Mouse (Mus musculus): ENCODE measurements around the gene Gm13889. TPM values are rescaled to one million over a fixed set of nuclear protein-coding genes. Genes with fewer than 3 reads are reported as not detected.
A peak's percentile ranks its signal among the peaks of the same experiment; 100 is the strongest.

Gene Gm13889
- polyA plus RNA-seq, 1 experiment from 2014 or later: 1.6 TPM

GRCm38 (mm10) chr2:93954781-93955578 lies 2.0 kb downstream of the Gm13889 start:
- Histone ChIP-seq H3K36me3 (no peaks in the 10 kb centered on the region), H3K27me3 (ENCODE audit: low read depth, poor library complexity, severe bottlenecking) (peaks cover 75% of the 10 kb centered on the region), H3K9me3 (replicated peaks) (no peaks in the 10 kb centered on the region), H3K4me3 (peak overlapping the region; percentile 63), H3K4me1 (peaks cover 31% of the 10 kb centered on the region), H3K27ac (replicated peaks) (no peak overlapping the region)
- DNase-seq (ENCODE audit: low spot score): peak; percentile 51
- 2% methylated on average over 32 of the region's 32 CpGs for WGBS

GRCm38 (mm10) chr2:93953726-93954125 lies 3.3 kb downstream of the Gm13889 start:
- peaks cover 31% of the 10 kb centered on the region for H3K4me1 ChIP-seq
- no peak overlapping the region for H3K27ac ChIP-seq (replicated peaks)
- DNase-seq (ENCODE audit: low spot score): no peak
- H3K9me3 ChIP-seq (replicated peaks): no peaks in the 10 kb centered on the region
- WGBS: 89% methylated on average over 9 of the region's 9 CpGs
- H3K27me3 ChIP-seq (ENCODE audit: low read depth, poor library complexity, severe bottlenecking): peaks cover 65% of the 10 kb centered on the region
- H3K4me3 ChIP-seq: no peak overlapping the region
- no peaks in the 10 kb centered on the region for H3K36me3 ChIP-seq

- no peak for DNase-seq (ENCODE audit: low spot score)
Measured at GRCm38 (mm10) chr2:93946976-93947375, 10.0 kb downstream of the Gm13889 start.

DNA sequence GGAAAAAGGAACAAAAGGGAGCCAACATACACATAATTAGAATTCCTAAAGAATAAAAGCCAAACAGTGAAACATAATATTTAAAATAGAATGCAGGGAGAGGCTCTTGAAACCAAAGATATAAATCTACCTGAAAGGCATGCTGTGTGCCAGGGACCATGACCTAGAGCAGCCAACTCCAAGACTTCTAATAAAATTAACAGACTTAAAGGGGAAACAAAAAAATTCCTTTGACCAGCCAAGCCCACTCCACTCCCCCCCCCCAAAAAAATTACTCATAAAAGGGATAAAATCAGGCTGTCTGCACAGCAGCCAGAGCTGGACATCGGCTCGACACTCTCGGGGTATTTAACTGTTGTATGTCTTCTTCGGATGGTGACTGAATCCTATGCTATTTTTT lies 12.1 kb downstream of the Gm13889 start:
- Histone ChIP-seq H3K27ac (replicated peaks) (no peak overlapping the region), H3K4me1 (no peaks in the 10 kb centered on the region), H3K27me3 (ENCODE audit: low read depth, poor library complexity, severe bottlenecking) (no peaks in the 10 kb centered on the region), H3K36me3 (no peaks in the 10 kb centered on the region), H3K9me3 (replicated peaks) (no peaks in the 10 kb centered on the region; the same call in 1 of the 2 replicates), H3K4me3 (no peak overlapping the region)
- no peak for DNase-seq (ENCODE audit: low spot score)
- 96% methylated on average over 4 of the region's 4 CpGs for WGBS

More at GRCm38 (mm10) chr2:93946976-93947375, 10.0 kb downstream of the Gm13889 start:
- Histone ChIP-seq H3K9me3 (replicated peaks) (no peaks in the 10 kb centered on the region; the same call in 1 of the 2 replicates), H3K27ac (replicated peaks) (no peak overlapping the region), H3K27me3 (ENCODE audit: low read depth, poor library complexity, severe bottlenecking) (no peaks in the 10 kb centered on the region), H3K4me1 (no peaks in the 10 kb centered on the region), H3K36me3 (no peaks in the 10 kb centered on the region), H3K4me3 (no peak overlapping the region)
- 72% methylated on average over 5 of the region's 5 CpGs for WGBS

DNA sequence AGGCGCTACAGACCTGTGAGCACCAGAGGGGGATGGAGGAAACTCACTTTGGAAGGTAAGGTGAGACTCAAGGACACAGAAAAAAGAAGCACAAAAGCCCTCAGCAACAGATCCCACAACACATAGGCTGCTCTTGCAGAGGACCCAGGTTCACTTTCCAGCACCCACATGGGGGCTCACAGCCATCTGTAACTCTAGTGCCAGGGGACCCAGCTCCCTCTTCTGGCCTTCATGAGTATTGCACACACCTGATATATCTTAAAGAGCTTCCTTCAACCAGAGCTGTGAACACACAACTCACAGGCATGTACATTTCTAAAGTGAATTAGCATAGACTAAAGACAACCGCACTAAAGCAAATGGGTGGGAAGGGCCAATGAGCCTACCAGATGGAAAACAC lies 12.9 kb downstream of the Gm13889 start:
- H3K27me3 ChIP-seq (ENCODE audit: low read depth, poor library complexity, severe bottlenecking): no peaks in the 10 kb centered on the region
- H3K36me3 ChIP-seq: no peaks in the 10 kb centered on the region
- H3K9me3 ChIP-seq (replicated peaks): no peaks in the 10 kb centered on the region; the same call in 1 of the 2 replicates
- H3K4me3 ChIP-seq: no peak overlapping the region
- WGBS: 82% methylated on average over 2 of the region's 2 CpGs
- no peak for DNase-seq (ENCODE audit: low spot score)
- H3K27ac ChIP-seq (replicated peaks): no peak overlapping the region
- no peaks in the 10 kb centered on the region for H3K4me1 ChIP-seq

GRCm38 (mm10) chr2:93941670-93942069 lies 15.3 kb downstream of the Gm13889 start:
- Histone ChIP-seq H3K4me1 (no peaks in the 10 kb centered on the region), H3K9me3 (replicated peaks) (no peaks in the 10 kb centered on the region; the same call in 1 of the 2 replicates), H3K36me3 (no peaks in the 10 kb centered on the region), H3K4me3 (no peak overlapping the region), H3K27me3 (ENCODE audit: low read depth, poor library complexity, severe bottlenecking) (no peaks in the 10 kb centered on the region), H3K27ac (replicated peaks) (no peak overlapping the region)
- no peak for DNase-seq (ENCODE audit: low spot score)
- WGBS: 88% methylated on average over 11 of the region's 11 CpGs

- WGBS: 86% methylated on average over 9 of the region's 9 CpGs
- H3K9me3 ChIP-seq (replicated peaks): no peaks in the 10 kb centered on the region
- H3K36me3 ChIP-seq: no peaks in the 10 kb centered on the region
- H3K4me3 ChIP-seq: no peak overlapping the region
- no peak overlapping the region for H3K27ac ChIP-seq (replicated peaks)
- no peaks in the 10 kb centered on the region for H3K4me1 ChIP-seq
- DNase-seq (ENCODE audit: low spot score): no peak
- no peaks in the 10 kb centered on the region for H3K27me3 ChIP-seq (ENCODE audit: low read depth, poor library complexity, severe bottlenecking)
Measured at GRCm38 (mm10) chr2:93938534-93938933, 18.5 kb downstream of the Gm13889 start.

DNA sequence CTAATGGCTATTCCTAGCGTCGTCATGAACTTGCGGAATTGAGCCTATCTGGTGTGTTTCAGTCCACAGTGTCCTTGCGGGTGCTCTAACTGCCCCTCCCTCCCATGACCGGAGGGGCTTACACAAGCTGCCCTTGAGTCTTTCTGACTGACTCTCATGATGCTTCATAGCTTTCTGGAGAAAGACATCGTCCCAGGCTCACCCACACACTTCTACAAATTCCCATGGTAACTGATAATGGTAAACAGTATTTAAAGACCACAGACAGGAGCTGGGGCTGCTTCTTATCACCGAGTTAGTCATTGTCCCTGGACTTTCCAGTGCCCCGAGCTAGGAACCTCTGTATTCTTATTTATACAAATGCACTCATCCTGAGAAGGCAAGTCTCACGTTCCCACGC lies 28.1 kb downstream of the Gm13889 start:
- no peaks in the 10 kb centered on the region for H3K4me1 ChIP-seq
- H3K9me3 ChIP-seq (replicated peaks): no peaks in the 10 kb centered on the region
- no peak overlapping the region for H3K4me3 ChIP-seq
- no peak overlapping the region for H3K27ac ChIP-seq (replicated peaks)
- WGBS: 89% methylated on average over 10 of the region's 10 CpGs
- no peak for DNase-seq (ENCODE audit: low spot score)
- no peaks in the 10 kb centered on the region for H3K27me3 ChIP-seq (ENCODE audit: low read depth, poor library complexity, severe bottlenecking)
- H3K36me3 ChIP-seq: no peaks in the 10 kb centered on the region

DNA sequence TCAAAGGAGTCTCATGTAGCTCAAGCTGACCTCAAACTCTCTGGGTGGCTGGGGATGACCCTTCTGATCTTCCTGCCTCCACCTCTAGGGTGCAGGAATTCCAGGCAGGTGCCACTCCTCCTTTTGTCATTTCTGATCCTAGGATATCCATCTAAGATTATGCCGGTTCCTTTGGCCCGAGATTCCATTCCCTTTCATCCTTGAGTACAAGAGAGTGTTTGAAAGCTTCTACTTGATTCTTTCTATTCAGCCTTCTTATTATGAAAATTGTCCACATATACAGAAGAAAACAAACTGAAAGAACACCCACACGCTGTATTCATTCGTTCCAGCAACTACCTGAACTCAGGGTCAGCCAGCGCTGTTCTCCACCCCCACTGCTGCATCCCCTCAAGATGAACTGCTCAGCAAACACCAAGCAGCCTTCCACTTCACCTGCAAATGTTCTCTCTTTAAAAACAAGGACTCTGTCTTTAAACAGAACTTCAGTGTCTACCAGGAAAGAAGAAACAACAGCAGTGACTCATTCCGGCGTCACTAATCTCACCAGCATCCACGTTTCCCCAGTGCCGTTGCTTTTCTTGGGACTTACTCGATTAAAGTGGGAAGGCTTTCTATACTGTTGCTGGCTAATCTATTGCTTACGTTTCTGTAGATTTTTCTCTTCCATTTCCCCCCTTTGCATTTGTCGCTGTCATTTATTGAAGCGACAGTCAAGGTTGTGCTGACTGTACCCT lies 29.1 kb downstream of the Gm13889 start:
- no peaks in the 10 kb centered on the region for H3K4me1 ChIP-seq
- H3K27me3 ChIP-seq (ENCODE audit: low read depth, poor library complexity, severe bottlenecking): no peaks in the 10 kb centered on the region
- H3K9me3 ChIP-seq (replicated peaks): no peaks in the 10 kb centered on the region
- WGBS: 80% methylated on average over 13 of the region's 13 CpGs
- H3K27ac ChIP-seq (replicated peaks): no peak overlapping the region
- no peak for DNase-seq (ENCODE audit: low spot score)
- H3K36me3 ChIP-seq: no peaks in the 10 kb centered on the region
- no peak overlapping the region for H3K4me3 ChIP-seq

DNA sequence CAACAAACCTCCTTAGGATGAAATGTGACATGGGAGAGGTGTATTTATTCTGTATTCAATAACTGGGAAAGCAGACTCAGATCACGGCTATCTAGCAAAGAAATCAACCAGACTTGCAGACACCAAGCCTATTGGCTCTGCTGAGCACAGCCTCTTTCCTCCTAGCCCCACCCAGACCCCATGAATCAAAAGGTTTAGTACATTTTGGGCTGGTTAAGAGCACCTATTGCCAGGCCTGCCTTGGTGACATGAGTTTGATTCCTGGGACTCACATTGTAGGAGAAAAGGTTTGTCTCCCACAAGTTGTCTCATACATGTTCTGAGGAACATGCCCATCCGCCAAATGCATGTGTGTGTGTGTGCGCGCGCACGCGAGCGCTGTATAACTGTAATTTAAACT lies 30.9 kb downstream of the Gm13889 start:
- Histone ChIP-seq H3K27ac (replicated peaks) (no peak overlapping the region), H3K4me1 (no peaks in the 10 kb centered on the region), H3K4me3 (no peak overlapping the region), H3K27me3 (ENCODE audit: low read depth, poor library complexity, severe bottlenecking) (no peaks in the 10 kb centered on the region), H3K9me3 (replicated peaks) (no peaks in the 10 kb centered on the region), H3K36me3 (no peaks in the 10 kb centered on the region)
- no peak for DNase-seq (ENCODE audit: low spot score)
- WGBS: 97% methylated on average over 8 of the region's 8 CpGs

GRCm38 (mm10) chr2:93919093-93919492 lies 37.9 kb downstream of the Gm13889 start:
- Histone ChIP-seq H3K4me1 (no peaks in the 10 kb centered on the region), H3K9me3 (replicated peaks) (no peaks in the 10 kb centered on the region), H3K36me3 (no peaks in the 10 kb centered on the region), H3K27ac (replicated peaks) (no peak overlapping the region), H3K4me3 (no peak overlapping the region), H3K27me3 (ENCODE audit: low read depth, poor library complexity, severe bottlenecking) (no peaks in the 10 kb centered on the region)
- no peak for DNase-seq (ENCODE audit: low spot score)
- WGBS: 86% methylated on average over 3 of the region's 3 CpGs

DNA sequence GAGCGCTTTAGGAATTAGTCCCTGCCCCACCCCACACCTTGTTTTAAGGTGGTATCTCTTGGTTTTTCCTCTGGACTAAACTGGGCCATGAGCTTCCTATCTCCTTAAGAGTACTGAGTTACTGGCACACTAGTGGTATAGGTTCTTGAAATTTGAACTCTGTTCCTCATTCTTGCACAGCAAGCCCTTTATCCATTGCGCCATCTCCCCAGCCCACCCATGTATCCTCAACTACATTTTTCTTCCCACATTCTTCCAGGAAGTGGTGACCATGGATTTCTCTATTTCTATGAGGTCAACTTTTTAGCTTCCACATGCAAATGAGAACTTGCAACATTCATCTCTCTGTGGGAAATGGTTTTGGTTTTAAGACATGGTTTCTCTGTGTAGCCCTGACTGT lies 43.4 kb downstream of the Gm13889 start:
- 100% methylated on average over 2 of the region's 2 CpGs for WGBS
- no peak for DNase-seq (ENCODE audit: low spot score)
- Histone ChIP-seq H3K27ac (replicated peaks) (no peak overlapping the region), H3K27me3 (ENCODE audit: low read depth, poor library complexity, severe bottlenecking) (no peaks in the 10 kb centered on the region), H3K4me1 (no peaks in the 10 kb centered on the region), H3K4me3 (no peak overlapping the region), H3K36me3 (no peaks in the 10 kb centered on the region), H3K9me3 (replicated peaks) (no peaks in the 10 kb centered on the region)

- no peaks in the 10 kb centered on the region for H3K36me3 ChIP-seq
- 86% methylated on average over 10 of the region's 10 CpGs for WGBS
- H3K27me3 ChIP-seq (ENCODE audit: low read depth, poor library complexity, severe bottlenecking): no peaks in the 10 kb centered on the region
- H3K4me3 ChIP-seq: no peak overlapping the region
- H3K9me3 ChIP-seq (replicated peaks): no peaks in the 10 kb centered on the region
- peaks cover 12% of the 10 kb centered on the region; the same call in 1 of the 2 replicates for H3K4me1 ChIP-seq
- DNase-seq (ENCODE audit: low spot score): no peak
- no peak overlapping the region for H3K27ac ChIP-seq (replicated peaks)
Measured at GRCm38 (mm10) chr2:93911942-93912341, 45.1 kb downstream of the Gm13889 start.
